Mouse (Mus musculus): ENCODE measurements around the gene Lamtor1.

DNA sequence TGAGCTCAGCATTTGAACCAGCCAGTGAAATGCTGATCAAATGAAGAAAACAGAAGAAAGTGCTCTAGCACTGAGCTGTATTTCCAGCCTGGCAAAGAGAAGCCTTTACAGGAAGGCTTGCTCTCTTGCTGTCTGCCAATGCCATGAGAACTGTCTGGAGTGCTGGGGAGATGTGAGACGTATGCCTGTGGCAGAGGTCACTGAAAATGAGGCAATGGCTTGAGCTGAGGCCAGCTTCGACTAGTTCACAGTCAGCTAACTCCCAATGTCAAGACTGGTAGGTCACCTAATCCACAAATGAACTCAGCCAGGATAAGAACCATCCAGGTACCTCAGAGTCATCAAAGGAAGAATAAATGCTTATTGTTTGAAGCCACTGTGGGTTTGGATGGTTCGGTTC, 22.4 kb downstream of the Lamtor1 start:
- no peak for TF ChIP-seq CTCF (IDR thresholded peaks at IDR 0.05; ENCODE audit: low read depth, low read length)
- no peak for TF ChIP-seq POLR2A (IDR thresholded peaks at IDR 0.05; ENCODE audit: borderline replicate concordance, low read depth, low read length)
